Mouse (Mus musculus): Measurements from ENCODE around the gene Gpr61. TPM values are rescaled to one million over a fixed set of nuclear protein-coding genes. Genes with fewer than 3 reads are reported as not detected.

Gpr61 gene
- polyA plus RNA-seq, 1 experiment from 2014 or later = 0.04 TPM

DNA sequence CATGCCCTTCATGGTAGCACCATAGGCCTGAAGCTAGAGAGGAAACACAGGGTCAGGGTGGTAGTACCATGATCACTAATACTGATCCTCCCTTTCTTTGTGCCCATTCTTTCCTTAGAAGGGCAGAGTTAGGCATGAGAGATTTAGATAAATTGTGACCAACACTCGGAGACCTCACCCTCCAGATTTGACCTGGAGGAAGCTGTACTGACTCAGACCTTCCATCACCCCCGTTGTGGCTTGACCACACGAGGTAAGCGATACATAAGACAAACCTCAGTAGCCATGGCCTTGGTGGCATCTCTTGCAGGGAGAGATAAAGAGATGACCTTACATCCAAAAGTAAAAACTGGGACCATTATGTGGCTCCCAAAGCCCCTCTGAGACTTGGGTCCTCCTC lies 40.6 kb upstream of the Gpr61 start:
- in situ Hi-C loops (cut with MboI; ENCODE audit: low pct_unique_long_range_greater_than_20kb) = no loop called here
- no peaks in the 10 kb centered on the region for H3K27me3 ChIP-seq
- ATAC-seq = no peak
- ChIA-PET CTCF (interaction anchor here (1.2 to 15.7 kb wide), 6 partner anchors 9 to 123 kb away, joined by 3 to 247 read pairs (median 4); no protein-coding TSS in a partner anchor), POLR2A (interaction anchor here (1.0 to 1.7 kb wide), 2 partner anchors 11 to 20 kb away, joined by 3 to 4 read pairs; no protein-coding TSS in a partner anchor)
- no peak for DNase-seq (ENCODE audit: low read depth, low spot score)
- TF ChIP-seq CTCF (IDR thresholded peaks at IDR 0.05) = no peak

DNA sequence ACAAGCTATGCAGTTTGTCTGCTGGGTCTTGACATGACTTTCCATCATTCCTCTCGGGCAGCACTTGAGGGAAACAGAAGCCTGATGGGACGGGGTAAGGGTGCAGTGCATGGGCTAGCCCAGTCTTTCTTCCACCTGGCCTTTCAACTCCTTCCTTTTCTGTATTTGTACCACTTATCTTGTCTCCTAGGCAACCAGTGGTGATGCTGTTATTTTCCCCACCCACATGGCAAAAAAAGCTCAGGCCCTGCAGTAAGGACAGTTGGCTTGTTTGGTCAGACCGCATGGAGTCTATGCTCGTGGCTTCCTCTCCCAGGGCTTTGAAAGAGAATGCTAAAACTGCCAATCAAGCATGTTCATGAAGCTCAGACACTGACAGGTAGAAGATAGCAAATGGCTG lies 39.0 kb upstream of the Gpr61 start:
- CTCF ChIA-PET = interaction anchor here (0.9 to 15.7 kb wide), 7 partner anchors 8 to 46 kb away, joined by 3 to 247 read pairs (median 5); partner anchors contain the start of gene Cyb561d1

DNA sequence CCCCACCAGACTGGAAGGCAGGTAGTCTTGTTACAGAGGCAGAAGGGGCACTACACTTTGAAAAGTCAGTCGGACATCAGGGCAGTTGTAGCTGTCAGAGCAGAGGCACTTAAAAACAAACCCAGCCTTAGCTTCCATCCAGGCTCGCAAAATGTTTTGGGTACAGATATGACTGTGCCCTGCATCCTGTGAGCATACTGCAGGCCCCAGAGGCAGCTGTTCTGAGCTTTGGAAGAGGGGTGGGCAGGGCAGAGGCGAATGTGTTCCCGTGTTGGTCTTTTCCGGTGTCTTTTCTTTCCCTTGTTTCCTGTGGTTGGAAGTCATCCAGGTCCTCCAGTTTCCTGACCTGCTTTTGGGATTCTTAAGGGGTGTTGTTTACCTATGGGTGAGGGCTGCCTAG lies 35.2 kb upstream of the Gpr61 start:
- POLR2A ChIA-PET = interaction anchor here (1.0 kb wide), 1 partner anchor 9 kb away, joined by 3 read pairs; no protein-coding TSS in a partner anchor
- in situ Hi-C loops (cut with MboI; ENCODE audit: low pct_unique_long_range_greater_than_20kb) = no loop called here
- TF ChIP-seq CTCF (IDR thresholded peaks at IDR 0.05) = no peak
- CTCF ChIA-PET = interaction anchor here (0.9 to 4.4 kb wide), 5 partner anchors 8 to 25 kb away, joined by 3 to 32 read pairs (median 3); partner anchors contain the start of gene Cyb561d1
- ATAC-seq (no peak), DNase-seq (ENCODE audit: low read depth, low spot score) (no peak)
- peaks cover 5% of the 10 kb centered on the region for H3K27me3 ChIP-seq

More for the DNA sequence above, 39.0 kb upstream of the Gpr61 start:
- in situ Hi-C loops (cut with MboI; ENCODE audit: low pct_unique_long_range_greater_than_20kb) = no loop called here
- ATAC-seq (no peak), DNase-seq (ENCODE audit: low read depth, low spot score) (no peak)
- POLR2A ChIA-PET = interaction anchor here (1.5 kb wide), 1 partner anchor 8 kb away, joined by 4 read pairs; the partner anchor contains the start of gene Amigo1
- no peak for TF ChIP-seq CTCF (IDR thresholded peaks at IDR 0.05)
- no peaks in the 10 kb centered on the region for H3K27me3 ChIP-seq

DNA sequence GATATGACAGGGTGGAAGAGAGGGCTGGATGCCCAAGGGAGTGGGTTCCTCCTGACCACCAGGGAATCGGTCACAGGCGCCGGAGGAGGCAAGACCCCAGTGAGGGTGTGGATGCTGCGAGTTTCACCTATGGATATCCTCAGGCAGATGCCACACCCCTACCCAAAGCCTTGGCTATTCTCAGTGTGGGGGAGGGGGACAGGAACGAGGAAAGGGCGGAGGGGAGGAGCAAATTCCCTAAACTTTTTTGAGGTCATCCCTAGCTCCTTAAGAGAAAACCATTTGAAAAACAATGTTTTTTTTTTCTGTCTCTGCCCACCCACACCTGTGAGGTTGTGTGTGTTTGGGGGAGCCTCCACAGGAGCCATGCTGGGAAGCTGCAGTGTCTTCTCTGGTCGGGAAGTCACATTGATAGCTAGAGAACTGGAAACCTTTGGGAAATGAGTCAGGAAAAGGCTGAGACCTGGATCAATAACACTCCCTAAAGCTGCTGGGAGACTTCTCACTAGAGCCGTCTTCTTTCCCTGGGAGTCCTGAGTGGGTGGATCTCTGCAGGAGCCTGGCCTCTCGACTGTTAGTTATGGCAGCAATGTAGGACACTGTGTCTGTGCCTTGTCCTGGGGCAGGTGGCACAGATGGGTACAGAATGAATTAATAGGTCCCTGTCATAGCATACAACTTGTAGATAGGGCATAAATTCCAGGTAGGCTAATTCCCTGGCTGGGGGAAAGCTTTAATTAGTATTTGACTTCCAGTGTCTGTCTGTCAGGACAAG lies 34.2 kb upstream of the Gpr61 start:
- peaks cover 8% of the 10 kb centered on the region for H3K27me3 ChIP-seq
- DNase-seq (ENCODE audit: low read depth, low spot score) = no peak
- in situ Hi-C loops (cut with MboI; ENCODE audit: low pct_unique_long_range_greater_than_20kb) = no loop called here
- TF ChIP-seq CTCF (IDR thresholded peaks at IDR 0.05) = no peak
- ATAC-seq = no peak
- ChIA-PET CTCF (interaction anchor here (0.8 to 9.1 kb wide), 4 partner anchors 11 to 24 kb away, joined by 3 to 85 read pairs (median 8); partner anchors contain the start of gene Cyb561d1), POLR2A (interaction anchor here (1.0 to 1.1 kb wide), 2 partner anchors 10 to 13 kb away, joined by 3 to 5 read pairs; no protein-coding TSS in a partner anchor)

DNA sequence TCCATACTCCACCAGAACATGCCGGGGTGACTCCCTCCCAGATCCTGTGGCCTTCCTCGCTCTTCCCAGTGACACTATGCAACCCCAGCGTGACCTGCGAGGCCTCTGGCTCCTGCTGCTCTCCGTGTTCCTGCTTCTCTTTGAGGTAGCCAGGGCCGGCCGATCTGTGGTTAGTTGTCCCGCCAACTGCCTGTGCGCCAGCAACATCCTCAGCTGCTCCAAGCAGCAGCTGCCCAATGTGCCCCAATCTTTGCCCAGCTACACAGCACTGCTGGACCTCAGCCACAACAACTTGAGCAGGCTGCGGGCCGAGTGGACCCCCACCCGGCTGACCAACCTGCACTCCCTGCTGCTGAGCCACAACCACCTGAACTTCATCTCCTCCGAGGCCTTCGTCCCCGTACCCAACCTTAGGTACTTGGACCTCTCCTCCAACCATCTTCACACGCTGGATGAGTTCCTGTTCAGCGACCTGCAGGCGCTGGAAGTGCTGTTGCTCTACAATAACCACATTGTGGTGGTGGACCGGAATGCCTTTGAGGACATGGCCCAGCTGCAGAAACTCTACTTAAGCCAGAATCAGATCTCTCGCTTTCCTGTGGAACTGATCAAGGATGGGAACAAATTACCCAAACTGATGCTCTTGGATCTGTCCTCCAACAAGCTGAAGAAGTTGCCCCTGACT lies 32.6 kb upstream of the Gpr61 start:
- TF ChIP-seq CTCF (IDR thresholded peaks at IDR 0.05) = no peak
- peaks cover 13% of the 10 kb centered on the region for H3K27me3 ChIP-seq
- no peak for DNase-seq (ENCODE audit: low read depth, low spot score)
- in situ Hi-C loops (cut with MboI; ENCODE audit: low pct_unique_long_range_greater_than_20kb) = no loop called here
- POLR2A ChIA-PET = interaction anchor here (1.0 to 2.4 kb wide), 3 partner anchors 13 to 23 kb away, joined by 4 to 10 read pairs (median 6); partner anchors contain the start of gene Cyb561d1
- CTCF ChIA-PET = interaction anchor here (1.0 to 9.1 kb wide), 3 partner anchors 14 to 22 kb away, joined by 4 to 85 read pairs (median 12); partner anchors contain the start of gene Cyb561d1
- no peak for ATAC-seq

DNA sequence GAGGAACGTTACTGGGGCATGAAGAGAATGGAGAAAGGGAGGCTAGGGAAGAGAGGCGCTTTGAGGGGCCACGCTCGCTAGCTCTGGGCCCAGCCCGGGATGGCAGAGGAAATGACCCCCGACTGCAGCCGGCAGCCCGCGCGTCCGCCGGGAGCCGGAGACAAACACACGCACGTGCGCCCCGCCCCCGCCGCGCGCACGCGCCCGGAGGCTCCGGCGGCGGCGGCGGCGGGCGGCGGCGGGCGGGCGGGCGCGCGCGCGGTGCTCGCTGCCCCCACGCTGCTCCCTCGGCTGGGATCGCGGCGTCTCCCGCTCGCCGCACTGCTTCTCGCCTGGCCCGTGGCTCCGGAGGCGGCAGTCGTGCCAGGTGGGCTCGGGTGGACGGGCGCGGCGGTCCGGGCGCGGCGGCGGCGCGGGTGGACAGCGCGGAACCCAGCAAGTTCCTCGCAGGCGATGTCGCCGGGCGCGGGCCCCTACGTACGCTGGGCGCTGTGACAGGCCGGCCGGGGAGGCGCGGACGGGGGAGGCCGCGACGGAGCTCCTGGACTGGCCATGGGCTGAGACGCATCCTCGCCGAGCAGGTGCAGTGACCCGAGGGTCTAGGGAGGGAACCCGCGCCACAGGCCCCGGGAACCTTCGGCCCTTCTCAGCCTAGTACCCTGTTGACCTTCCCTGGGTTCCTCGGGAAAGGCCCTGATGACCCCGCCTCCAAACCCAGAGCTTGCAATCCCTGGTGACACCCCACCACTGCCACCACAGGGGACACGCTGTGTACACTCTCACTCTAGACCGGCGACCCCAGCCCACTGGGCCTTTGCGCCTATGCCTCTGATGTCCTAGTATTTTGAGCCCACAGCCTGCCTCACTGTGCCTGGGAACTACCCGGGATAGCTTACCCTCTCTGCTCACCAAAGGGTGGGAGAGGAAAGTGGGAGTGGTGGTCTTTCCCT lies 31.7 kb upstream of the Gpr61 start, which contains the start of gene Amigo1:
Amigo1 (plus strand) TSS at position 238 of the 950 bp plus-strand sequence.
- ChIA-PET POLR2A (interaction anchor here (0.6 to 2.4 kb wide), 8 partner anchors 8 to 303 kb away, joined by 3 to 10 read pairs (median 4); partner anchors contain the start of gene Cyb561d1), CTCF (interaction anchor here (1.0 to 9.1 kb wide), 3 partner anchors 13 to 22 kb away, joined by 4 to 85 read pairs (median 17); partner anchors contain the start of gene Cyb561d1)
- no peak for DNase-seq (ENCODE audit: low read depth, low spot score)
- H3K27me3 ChIP-seq = peaks cover 13% of the 10 kb centered on the region
- TF ChIP-seq CTCF (IDR thresholded peaks at IDR 0.05) = no peak
- in situ Hi-C loops (cut with MboI; ENCODE audit: low pct_unique_long_range_greater_than_20kb) = no loop called here
- peak; percentile 28 for ATAC-seq

DNA sequence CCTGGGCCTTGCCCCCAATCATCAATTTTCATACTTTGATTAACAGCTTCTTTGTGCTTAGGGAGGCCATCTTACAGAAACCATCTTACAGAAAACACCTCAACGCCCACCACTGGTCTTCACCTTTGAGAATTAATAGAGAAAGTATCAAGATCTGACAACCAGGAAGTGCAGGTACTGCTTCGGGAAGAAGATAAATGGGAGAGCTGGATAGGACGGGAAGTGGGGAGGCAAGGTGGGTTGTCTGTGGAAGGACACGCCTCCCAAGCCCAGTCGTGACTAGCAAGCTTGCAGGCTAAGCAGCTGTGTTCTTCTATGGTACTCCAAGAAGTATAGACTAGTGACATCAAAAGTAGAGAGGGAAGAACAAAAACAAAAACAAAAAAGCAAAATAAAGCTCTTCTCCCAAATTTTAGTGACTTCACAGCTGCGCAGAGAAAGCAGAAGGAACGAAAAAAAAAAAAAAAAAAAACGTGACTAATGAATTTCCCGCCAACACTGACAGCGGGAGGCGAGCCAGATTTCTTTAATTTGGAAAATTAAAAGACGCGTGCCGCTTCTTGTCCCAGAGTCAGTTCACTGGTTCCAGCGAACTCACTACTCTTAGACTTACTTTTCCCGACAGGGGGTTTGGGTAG lies 30.9 kb upstream of the Gpr61 start:
- DNase-seq (ENCODE audit: low read depth, low spot score) (no peak), ATAC-seq (no peak)
- H3K27me3 ChIP-seq = peaks cover 13% of the 10 kb centered on the region
- no peak for TF ChIP-seq CTCF (IDR thresholded peaks at IDR 0.05)
- ChIA-PET POLR2A (interaction anchor here (0.6 to 2.4 kb wide), 9 partner anchors 9 to 28 kb away, joined by 3 to 10 read pairs (median 4); partner anchors contain the start of gene Cyb561d1), CTCF (interaction anchor here (1.3 to 9.1 kb wide), 3 partner anchors 16 to 38 kb away, joined by 4 to 85 read pairs (median 17); partner anchors contain the start of gene Cyb561d1)
- in situ Hi-C loops (cut with MboI; ENCODE audit: low pct_unique_long_range_greater_than_20kb) = no loop called here

DNA sequence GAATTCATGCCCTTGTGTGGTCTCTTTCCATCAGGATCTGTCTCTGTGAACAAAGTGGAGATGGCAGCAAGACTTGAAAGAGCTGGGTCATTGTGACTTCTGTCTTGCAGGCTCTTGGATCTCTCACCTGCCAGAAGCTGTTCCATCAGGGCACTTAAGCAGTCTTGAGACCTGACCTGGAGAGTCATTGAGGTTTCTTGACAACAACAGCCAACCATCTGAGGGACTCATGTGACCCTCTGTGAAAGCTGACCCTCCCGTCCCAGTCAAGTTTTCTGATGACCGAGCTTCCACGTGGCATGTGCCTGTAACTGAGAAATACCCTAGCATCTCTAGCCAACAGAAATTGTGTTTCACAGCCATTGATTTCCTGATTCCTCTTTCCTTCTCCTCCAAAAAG lies 30.1 kb upstream of the Gpr61 start:
- POLR2A ChIA-PET = interaction anchor here (0.7 to 1.5 kb wide), 3 partner anchors 10 to 292 kb away, joined by 3 to 4 read pairs (median 4); no protein-coding TSS in a partner anchor

More for the DNA sequence above, 30.1 kb upstream of the Gpr61 start:
- in situ Hi-C loops (cut with MboI; ENCODE audit: low pct_unique_long_range_greater_than_20kb) = no loop called here
- no peak for TF ChIP-seq CTCF (IDR thresholded peaks at IDR 0.05)
- no peak for DNase-seq (ENCODE audit: low read depth, low spot score)
- CTCF ChIA-PET = interaction anchor here (1.3 to 9.1 kb wide), 5 partner anchors 12 to 37 kb away, joined by 3 to 85 read pairs (median 4); partner anchors contain the start of gene Cyb561d1
- no peak for ATAC-seq
- H3K27me3 ChIP-seq = peaks cover 13% of the 10 kb centered on the region

Measured in Patski (cell line).